Mouse (Mus musculus) lung, postnatal 4 days (tissue): ENCODE data around the gene Rap1b.

Experiments
- DNase-seq, 2 experiments: peaks; one replicate each; pipeline ENCODE4 v3.0.0; 2021

Rap1b gene

GRCm38 (mm10) chr10:117782491-117783260, 63.2 kb downstream of the Rap1b start:
- DNase-seq = no peak

GRCm38 (mm10) chr10:117782056-117782455, 63.8 kb downstream of the Rap1b start:
- DNase-seq = no peak

DNA sequence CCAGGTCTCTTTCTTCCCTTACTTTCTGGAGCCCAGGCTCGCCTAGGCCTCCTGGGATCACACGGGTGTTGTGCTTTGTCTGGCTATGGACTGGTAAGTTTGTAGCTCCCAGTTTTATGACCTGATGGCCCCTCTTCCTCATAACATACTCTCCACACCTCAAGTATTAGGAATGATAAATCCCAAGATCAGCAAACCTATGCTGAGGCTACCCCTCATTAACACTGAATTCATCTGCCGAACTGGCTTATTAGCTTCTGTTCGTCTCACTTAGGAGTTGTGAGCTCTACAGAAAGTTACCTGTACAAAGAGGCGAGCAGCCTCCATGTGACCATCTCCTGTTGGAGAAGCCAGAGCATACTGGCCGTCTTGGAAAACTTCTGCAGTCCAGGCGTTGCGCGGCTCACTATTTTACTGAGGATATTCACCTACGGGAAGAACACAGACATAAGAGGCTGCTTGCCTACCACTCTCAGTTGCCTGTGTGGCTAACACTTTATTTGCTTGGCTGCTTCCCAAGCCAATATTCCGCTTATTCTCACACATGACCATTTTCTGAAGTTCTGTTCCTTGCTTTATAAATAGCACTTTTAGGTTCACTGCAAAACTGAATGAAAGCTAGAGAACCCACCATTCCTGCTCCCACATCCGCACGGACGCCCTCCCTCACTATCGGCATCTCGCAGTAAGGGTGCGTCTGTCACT, 64.7 kb downstream of the Rap1b start:
- no peak for DNase-seq

GRCm38 (mm10) chr10:117780306-117780911, 65.4 kb downstream of the Rap1b start:
- DNase-seq = no peak

DNA sequence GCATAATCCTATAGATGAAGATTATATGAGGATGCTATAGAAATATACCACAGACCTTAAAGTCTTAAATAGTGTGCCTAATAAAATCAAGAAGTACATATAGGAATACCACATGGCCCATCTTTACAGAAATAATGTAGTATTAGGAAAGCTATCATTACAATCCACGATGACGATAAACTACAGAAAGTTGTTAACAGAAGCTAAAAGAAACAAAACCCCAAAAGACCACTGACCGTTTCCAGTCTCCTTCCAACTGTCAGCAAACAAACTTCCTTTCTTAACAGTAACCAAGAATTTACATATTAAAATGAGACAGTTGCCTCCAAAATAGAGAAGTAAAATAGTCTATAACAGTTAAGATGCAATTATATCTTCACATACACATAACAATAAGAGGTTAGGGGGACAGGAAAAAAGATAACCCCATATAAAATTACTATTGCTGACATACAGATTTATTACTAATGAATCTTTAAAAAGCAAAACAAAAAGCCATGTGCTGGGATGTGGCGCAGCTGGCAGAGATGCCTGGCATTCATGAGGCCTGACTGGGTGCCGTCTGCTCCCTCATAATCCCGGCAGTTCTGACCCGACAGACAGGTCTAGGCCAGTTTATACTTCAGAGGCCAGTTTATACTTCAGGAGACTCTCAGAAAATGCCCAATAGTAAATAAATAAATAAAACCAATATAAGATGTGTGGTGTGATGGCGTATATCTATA, 66.1 kb downstream of the Rap1b start:
- no peak for DNase-seq

DNA sequence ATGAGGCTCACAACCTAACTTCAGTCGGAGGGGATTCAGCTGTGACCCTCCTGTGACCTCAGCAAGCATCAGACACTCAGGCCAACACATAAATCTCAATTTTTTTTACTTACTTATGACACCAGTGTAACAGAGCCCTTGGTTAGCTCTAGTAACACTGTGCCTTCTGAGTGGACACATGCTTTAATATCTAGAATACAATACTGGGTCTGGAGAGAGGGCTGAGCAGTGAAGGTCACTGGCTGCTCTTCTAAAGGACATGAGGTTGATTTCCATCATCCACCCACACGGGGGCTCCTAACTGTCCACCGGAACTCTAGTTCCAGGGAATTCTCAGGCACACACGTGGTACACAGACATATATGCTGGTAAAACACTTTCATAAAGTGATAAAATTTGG, 66.9 kb downstream of the Rap1b start:
- no peak for DNase-seq

DNA sequence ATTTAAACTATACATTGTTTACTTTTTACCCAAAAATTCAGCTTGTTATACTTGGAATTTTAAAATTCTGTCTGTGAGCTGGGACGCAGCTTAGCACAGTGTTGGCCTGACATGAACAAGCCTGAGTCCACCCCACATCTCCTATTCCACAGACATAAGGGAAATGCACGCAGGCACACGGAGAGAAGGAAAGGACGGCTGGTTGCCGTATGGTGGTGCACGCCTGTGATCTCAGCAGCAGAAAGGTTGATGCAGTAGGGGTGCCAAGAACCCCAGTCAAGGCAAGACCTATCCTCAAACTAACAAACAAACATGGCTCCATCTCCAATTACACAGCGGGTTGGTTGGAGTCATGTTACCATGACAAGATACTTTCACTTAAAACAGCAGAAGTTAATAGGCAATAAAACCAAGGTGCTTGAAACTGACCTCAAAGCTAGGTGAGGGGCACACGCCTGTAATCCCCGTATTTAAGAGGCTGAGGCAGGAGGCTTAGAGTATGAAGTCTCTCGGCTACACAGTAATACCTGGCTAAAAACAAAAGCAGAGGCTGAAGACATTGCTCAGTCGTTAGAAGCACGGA, 67.4 kb downstream of the Rap1b start:
- DNase-seq = no peak

GRCm38 (mm10) chr10:117777501-117778327, 68.1 kb downstream of the Rap1b start:
- no peak for DNase-seq

GRCm38 (mm10) chr10:117777103-117777470, 68.7 kb downstream of the Rap1b start:
- DNase-seq = no peak

- DNase-seq = no peak
These were observed 69.3 kb downstream of the Rap1b start for GRCm38 (mm10) chr10:117776281-117777102.

GRCm38 (mm10) chr10:117775401-117776144, 70.3 kb downstream of the Rap1b start:
- DNase-seq = no peak

GRCm38 (mm10) chr10:117774817-117775120, 71.1 kb downstream of the Rap1b start:
- no peak for DNase-seq

DNA sequence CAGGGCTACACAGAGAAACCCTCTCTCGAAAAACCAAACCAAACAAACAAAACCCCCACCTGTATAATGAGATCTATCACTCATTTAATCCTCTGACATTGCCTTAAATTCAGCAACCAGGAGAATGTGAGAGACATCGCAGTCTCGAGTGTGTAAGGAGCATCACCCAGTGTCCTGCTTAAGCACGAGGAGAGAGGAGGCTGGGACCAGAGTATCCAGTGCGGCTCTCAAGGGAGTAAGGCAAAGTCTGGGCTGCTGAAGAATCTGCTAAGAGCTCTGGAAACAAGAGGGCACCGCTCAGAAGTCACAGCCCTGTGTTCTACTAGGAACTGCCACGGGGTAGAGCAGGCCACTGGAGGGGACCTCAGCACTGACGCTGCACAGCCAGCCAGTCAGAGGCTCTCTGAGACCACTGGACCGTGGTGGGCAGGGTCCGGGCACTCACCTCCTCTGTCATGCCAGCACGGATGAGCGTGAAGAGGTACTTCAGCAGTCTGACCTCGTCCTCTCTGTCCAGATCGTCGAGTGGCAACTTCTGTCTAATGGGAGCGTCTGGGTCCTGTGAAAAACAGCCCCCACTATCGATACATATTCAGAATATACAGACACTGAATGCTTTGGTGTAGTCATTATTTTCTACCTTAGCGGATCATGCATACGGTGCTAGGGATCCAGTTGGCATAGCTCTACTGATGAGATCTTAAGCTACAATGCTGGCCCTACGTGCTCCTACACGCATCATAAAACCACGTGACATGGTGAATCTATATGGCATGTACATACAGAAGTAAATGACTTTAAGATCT, 71.6 kb downstream of the Rap1b start:
- DNase-seq = no peak

DNA sequence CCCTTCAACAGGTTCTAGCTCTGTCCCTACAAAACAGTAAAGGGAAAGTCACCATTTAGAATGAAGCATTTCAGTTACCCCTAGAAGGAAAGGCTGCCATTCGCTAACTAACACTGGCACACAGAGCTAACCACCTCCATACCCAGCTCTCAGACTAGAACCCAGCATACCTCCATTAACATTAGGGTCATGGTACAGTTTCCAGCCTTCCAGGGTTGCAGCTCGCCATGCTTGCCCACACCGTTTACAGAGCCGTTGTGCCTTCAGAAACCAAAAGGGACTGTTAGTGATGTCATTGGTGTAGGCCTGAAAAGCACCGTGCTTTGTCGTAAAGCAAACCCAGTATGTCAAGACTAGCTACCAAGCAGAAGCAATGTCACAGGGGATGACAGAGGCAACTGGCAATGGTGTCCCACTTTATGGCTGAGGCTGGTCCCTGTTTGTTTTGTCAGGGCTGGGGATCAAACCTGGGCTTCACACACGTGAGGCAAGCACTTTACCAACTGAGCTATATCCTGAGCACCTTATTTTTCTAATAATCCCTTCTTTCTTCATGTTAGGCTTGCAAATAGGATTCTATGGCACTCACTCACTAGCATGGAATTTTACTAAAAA, 72.6 kb downstream of the Rap1b start:
- DNase-seq = no peak

GRCm38 (mm10) chr10:117772364-117773105, 73.3 kb downstream of the Rap1b start:
- DNase-seq = no peak

DNA sequence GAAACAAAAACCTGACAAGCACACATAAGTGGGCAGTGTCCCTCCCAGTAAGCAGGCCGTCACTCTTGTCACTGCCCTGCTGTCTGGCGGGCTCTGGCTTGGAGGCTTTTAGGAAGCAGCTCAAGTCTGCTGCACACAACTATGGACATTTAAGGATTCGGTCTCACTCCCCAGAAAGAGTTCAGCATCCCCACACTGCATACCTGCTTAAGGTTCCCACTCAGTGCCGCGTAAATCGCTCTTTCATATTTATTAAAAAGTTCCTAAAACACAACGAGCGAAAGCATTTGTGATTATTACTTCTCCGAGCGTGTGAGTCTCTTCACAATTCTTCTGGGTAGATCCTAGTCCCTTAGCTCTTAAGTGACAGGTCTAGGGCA, 74.7 kb downstream of the Rap1b start:
- no peak for DNase-seq

DNA sequence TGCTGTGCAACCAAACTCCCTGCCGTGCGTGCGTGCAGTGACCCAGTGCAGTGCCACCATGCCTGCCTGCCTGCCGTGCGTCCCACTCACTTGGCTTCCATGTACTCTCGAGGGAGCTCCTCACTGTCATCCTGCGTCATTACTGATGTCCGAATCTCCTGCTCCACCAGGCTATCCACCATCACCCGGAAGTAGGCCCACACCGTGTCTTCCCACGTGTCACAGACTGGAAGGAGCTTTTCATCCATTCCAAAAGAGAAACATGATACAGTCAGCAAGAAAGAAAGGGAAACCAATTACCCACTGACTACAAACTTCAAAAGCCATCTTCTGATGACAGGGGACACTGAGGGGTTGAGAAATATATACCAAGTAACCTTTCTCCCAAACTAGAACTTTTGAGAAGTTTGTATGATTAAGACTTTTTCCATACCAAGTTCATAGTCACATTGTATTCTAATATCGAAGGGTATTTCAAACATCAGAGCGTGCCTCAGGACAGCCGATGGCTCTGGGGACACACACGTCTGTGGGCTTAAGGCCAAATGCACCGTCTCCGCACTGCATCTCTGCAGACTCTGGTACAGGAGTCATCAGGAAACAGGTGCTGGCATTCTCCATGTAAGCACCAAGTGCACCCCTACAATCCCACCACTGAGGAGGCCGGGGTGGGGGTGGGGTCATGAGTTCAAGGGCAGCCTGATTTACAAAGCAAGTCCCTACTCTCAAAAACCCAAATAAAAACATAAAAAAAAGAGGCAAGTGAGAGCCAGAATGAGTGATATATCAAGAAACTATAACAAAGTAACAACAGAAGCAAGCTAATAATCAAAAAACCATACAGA, 75.3 kb downstream of the Rap1b start:
- DNase-seq = no peak
